Mouse (Mus musculus) induced T-regulatory cell, adult 2 months (primary cell): ENCODE data around the gene Wasl.

Experiments
- DNase-seq: peaks from one replicate; pipeline ENCODE4 v3.0.0-alpha.2; 2012; ENCODE audit warnings: low read depth

Wasl gene

GRCm38 (mm10) chr6:24645346-24646053 is 19.3 kb downstream of the Wasl start:
- DNase-seq, result no peak

DNA sequence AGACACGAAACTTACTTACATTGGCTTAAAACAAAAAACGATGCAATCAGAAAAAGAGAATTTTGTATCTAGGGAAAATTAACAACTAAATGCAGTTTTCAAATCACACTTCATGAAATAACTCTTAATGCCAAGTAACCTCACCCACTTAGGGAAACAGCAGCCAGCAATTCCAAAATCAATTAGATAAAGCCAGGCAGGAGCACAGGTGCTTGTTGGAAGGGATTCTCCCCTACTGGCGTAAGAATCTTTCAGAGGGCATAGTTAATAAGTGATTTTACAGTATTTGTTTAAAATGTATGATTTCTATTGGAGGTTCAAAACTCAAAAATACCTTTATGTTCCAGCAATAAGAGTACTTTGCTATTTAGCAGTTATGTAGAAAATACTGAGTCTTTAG is 21.8 kb downstream of the Wasl start:
- DNase-seq, result no peak

- DNase-seq, result no peak
These were observed 22.6 kb downstream of the Wasl start for GRCm38 (mm10) chr6:24642161-24642560.

DNA sequence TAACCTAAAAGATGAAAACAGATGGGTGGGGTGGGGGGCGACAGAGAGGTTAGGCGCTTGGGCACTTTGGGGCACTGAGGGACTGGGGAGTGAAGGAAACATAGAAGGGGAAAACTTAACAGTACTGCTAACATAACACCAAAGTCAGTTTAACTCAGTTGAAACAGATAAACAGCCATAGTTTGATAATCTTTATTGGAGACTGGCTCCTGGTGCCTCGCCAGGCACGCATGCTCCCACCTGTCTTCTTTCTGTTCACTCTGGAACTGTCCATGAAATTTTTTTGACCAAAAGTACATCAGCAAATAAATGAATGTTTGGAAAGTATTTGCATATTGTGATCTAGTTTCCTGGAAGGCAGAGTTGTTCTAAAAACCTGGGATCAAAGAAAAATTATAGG is 23.5 kb downstream of the Wasl start:
- DNase-seq, result no peak

GRCm38 (mm10) chr6:24635814-24636213 is 29.0 kb downstream of the Wasl start:
- DNase-seq, result no peak

- no peak for DNase-seq
These were observed 30.7 kb downstream of the Wasl start for GRCm38 (mm10) chr6:24634065-24634464.

GRCm38 (mm10) chr6:24632061-24632460 is 32.7 kb downstream of the Wasl start:
- DNase-seq, result no peak

DNA sequence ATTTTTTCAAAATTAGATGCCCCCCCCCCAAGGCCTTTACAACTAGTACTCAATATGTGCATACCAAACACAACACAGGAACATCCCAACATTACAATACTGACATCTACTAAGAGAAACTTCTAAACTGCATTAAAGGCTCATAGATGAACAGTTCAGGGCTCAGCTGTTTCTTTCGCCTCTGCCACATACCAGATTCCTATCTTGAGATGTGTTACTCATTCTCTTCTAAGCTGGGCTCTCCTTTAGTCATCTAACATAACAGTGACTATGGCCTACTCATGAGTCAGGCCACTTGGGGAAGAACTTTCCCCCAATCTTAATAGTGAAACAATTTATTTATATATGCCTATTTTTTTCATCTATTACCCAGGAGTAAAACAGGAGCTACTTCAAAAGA is 36.3 kb downstream of the Wasl start:
- no peak for DNase-seq

GRCm38 (mm10) chr6:24627586-24628030 is 37.2 kb downstream of the Wasl start:
- peak; percentile 79 for DNase-seq

GRCm38 (mm10) chr6:24622098-24622497 is 42.7 kb downstream of the Wasl start:
- DNase-seq, result no peak

DNA sequence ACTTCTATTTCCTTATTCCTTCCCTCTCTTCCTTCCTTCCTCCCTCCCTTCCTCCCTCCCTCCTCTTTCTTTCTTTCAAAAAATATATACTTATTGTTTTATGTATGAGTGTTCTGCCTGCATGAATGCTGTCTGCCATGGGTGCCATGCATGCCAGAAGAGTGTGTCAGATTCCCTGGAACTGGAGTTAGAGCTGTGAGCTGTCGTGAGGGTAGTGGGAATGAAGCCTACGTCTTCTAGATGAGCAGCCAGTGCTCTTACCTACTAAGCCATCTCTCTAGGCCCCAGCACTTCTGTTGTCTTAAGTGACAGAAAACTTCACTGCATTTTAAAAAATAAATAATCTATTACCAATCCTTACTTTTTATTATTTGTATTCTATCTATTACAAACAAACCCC is 43.9 kb downstream of the Wasl start:
- no peak for DNase-seq

DNA sequence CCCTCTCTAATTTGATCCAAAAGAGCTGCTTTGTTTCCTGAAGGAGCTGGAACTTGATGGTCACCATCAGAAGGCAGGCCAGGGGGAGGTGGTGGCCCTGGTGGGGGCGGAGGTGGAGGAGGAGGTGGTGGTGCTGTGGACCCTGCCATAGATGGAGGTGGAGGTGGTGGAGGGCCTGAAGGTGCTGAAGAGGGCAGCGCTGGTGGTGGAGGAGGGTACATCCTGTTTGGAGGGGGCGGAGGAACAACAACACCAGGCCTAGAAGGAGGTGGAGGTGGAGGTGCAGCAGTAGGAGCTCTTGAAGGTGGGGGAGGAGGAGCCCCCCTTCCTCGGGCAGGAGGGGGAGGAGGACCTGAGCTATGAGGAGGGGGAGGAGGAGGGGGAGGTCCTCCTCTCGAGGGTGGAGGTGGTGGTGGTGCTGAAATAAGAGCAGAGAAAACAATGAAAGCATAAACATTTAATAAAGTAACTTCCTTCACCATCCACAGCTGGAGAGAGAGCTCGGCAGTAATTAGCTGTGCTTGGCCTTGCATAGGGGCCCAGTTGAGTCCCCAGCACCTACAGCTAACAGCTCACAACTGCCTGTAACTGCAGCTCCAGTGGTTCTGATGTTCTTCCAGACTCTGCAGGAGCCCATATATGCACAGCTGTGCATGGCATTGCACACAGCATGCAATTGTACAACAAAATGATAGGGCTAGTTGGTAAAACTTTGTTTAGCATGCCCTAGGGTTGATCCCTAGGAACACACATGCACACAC is 45.3 kb downstream of the Wasl start:
- no peak for DNase-seq

GRCm38 (mm10) chr6:24616746-24617145 is 48.1 kb downstream of the Wasl start:
- no peak for DNase-seq

DNA sequence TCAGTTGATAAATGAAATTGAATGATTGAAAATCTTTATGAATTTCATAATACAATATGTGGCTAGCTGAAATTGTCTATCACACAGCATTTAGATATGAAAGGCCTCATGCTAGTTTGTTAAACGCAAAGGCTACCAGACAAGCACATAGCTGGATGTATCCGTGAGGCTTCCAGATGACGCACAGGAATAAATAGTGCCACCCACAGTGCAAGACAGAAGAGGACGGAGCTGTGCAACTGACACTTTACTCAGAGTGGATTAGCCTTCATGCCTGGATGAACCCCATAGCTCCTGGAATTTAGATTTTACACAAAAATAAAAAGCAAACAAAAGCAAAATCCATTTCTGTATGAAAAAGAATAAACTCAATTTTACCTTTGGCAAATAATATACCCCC is 50.9 kb downstream of the Wasl start:
- no peak for DNase-seq

DNA sequence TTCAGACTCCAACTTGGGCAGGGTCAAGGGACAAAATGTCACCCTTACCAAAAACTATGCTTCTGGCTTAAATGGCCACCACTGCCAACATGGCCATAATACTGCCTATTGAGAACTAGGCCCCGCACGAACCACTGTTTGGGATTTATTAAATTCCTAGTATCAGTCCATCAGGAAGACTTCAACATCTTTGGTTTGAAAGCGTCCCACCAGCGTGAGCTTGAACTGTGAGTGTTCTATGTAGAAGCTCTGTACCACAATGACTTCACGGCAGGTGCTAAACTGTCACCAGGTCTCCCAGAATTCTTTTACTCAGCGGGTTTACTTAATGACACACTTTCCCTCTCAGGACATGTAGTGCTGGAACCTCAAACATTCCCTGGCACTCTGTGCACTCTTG is 51.5 kb downstream of the Wasl start:
- no peak for DNase-seq

DNA sequence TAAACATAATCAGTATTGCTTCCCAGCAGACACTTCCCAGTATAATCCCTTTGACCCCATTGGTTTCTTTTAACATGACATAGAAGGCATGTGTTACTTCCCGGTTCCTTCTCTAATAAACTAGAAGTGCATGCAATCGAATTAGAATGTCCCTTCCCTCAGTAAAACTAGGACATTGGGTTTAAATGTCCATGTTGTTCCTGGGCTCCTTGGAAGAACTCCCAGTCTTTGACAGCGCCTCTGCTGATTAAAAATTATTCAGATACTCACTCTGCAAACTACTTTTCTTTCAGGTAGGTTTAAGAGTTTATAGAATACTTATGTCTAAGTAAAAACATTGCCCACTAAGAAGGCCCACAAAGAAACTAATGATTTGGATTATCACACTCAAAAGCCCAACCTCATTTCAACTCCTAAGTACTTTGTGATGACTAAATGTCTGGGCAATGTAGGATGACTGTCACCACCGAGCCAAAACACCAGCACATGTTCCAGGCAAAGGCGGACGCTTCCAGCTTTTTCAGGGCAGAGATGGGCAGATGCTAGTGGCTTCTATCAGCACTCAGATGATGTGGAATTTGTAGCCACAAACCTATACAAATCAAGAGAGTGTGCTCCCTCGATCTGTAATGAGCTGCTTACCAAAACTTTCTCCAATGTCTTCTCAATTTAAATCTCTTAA is 52.6 kb downstream of the Wasl start:
- no peak for DNase-seq

DNA sequence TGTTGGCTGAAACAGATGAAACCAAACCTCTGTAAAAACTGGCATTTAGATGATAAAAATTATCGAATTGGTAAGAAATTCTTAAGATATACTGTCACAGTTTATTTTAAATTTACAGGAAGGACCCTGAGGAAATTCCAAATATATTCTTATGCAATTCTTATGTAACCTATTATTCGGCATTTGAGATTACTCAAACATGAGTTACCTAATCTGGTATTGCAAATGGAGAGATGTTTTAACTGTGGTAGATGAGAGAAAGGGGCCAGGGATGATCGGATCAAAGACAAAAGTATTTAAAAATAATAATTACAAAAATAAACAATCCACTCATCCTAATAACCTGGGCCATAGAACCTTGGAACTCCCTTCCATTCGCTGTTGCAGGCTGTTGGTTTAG is 54.5 kb downstream of the Wasl start:
- DNase-seq, result no peak

DNA sequence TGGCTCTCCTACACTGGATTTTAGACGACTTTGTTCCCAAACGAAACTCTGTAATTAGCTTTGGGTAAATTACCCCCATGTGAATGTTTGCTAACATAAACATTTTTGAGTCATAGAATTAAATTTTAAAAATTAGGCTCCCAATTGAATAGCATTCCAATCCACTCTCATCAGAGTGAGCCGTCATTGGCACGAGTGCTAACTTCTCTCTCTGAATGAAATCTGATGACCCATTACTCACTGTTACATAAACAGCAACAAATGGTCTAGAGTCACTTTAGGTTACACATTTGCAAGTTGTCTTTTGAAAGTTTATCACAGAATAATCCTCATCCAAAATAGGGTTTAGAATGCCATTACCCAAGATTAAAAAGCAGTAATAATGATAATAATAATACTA is 55.3 kb downstream of the Wasl start:
- no peak for DNase-seq

- no peak for DNase-seq
These were observed 56.1 kb downstream of the Wasl start for GRCm38 (mm10) chr6:24608682-24609081.

- no peak for DNase-seq
These were observed 56.7 kb downstream of the Wasl start for GRCm38 (mm10) chr6:24608129-24608528.

DNA sequence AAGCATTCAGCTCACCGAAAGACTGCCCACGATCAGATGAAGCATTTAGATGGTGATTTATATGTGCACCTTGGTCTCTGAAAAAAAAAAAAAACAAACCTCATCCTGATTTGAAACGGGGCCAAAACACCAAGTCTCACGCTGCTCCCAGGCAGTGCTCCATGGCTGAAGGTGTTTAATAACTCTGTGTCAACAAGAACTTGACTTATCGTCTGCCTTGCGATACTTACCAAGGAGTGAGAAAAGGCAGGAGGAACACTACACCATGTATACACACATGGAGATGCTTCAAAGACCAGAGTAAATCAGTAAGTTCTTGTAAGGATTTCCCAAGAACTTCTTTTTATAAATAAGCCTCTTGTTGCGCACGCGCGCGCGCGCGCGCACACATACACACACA is 57.3 kb downstream of the Wasl start:
- DNase-seq, result no peak

DNA sequence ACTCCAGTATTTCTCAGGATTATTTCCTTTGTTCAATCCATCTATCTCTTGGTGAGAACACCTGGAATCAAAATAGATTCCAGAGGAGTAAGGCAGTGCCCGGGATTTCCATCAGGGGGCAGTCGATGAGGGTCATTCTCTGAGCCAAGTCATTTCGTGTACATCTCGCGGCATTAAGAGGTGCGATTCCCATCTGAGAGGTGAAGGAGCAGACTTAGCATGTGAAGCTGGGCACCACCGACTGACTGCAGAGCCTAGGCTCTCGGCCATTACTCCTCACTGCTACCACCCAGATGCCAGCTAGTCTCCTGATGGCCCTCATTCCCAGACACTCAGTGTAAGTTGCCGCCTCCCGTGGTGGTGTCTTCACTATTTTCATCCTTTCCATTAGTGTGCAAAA is 58.3 kb downstream of the Wasl start:
- no peak for DNase-seq

GRCm38 (mm10) chr6:24605631-24606030 is 59.2 kb downstream of the Wasl start:
- DNase-seq, result no peak
